Mouse (Mus musculus) B cell, adult 2 months (primary cell): ENCODE data around the gene Oosp2.
A peak's percentile ranks its signal among the peaks of the same experiment; 100 is the strongest.

Experiments
- DNase-seq, 2 experiments: peaks; one replicate each; pipeline ENCODE4 v3.0.0; 2022

Gene Oosp2

GRCm38 (mm10) chr19:11660459-11660858, at the start of gene Oosp2:
TSS of gene Oosp2 (minus strand) at chr19:11660559.
- no peak for DNase-seq

GRCm38 (mm10) chr19:11698342-11698741, 38.0 kb upstream of the Oosp2 start:
- DNase-seq, result no peak

- DNase-seq, result no peak
These were observed 36.4 kb upstream of the Oosp2 start, which contains the start of gene Oosp3 for GRCm38 (mm10) chr19:11696755-11697154. TSS of gene Oosp3 (plus strand) at chr19:11697055.

DNA sequence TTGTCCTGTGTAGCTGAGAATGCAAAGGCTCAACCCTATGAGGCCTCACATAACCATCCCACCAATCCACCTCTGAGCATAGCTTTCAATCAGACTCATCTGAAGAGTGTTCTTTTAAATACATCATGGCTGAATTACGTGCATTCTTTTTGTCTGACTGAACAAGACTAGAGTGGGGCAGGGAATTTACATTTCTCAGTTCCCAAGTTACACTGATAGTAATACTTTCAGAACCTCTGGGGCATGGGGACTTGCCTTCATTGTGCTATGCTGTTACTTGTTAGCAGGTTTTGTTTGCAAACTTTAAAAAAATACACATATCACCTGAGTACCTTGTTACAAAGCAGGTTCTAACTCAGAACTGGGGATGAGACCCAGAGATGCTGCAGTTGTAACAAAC, 31.1 kb upstream of the Oosp2 start:
- peak; percentile 4 to 8 for DNase-seq

- DNase-seq, result peak; percentile 16 to 29
These were observed 30.5 kb upstream of the Oosp2 start, which contains the start of gene Oosp1 for GRCm38 (mm10) chr19:11690839-11691238. TSS of gene Oosp1 (minus strand) at chr19:11691150.

GRCm38 (mm10) chr19:11661562-11661961, 1.2 kb upstream of the Oosp2 start:
- no peak for DNase-seq

DNA sequence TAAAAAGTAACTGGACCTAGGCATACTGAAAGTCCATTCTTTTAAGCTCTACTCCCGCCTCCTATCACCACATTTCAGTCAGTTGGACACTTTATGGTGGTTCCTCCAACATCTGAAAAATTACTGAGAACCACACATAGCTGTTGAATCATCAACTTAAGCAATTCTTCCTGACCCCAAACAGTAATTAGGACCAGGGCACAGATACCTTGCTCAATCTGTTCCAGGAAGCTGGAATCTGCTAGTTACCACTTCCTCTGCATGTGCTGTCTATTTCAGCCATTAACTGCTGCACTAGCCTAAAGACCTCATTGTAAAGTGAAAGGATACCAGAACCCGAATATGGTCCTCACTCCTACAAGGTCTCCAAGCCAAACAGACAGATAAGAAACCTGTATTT, 1.2 kb downstream of the Oosp2 start:
- DNase-seq, result no peak

GRCm38 (mm10) chr19:11649564-11649963, 10.8 kb downstream of the Oosp2 start:
- DNase-seq, result no peak

- DNase-seq, result no peak
These were observed 14.2 kb downstream of the Oosp2 start for GRCm38 (mm10) chr19:11646166-11646565.

DNA sequence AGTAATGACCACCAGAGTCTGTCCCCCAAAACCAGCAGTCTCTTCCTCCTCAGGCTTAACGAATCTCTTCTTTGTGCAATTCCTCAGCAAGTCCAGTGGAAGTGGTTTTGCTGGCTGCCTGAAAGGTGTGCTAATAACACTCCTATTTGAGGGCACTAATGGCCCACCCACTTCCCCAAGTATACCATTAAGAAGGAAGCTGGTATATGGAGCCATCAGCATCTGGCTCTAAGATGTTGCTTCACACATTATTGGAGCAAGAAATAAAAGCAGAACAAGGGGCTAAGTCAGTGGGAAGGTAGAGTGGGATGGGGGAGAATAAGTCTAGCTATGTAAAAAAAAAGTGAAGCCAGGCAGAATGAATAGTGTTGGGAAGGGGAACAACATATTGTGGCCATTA, 19.6 kb downstream of the Oosp2 start, which contains the start of gene Ms4a3:
TSS of gene Ms4a3 (minus strand) at position 120 of the 400 bp plus-strand sequence.
- DNase-seq, result no peak

- DNase-seq, result no peak
These were observed 21.3 kb downstream of the Oosp2 start for GRCm38 (mm10) chr19:11639038-11639437.

DNA sequence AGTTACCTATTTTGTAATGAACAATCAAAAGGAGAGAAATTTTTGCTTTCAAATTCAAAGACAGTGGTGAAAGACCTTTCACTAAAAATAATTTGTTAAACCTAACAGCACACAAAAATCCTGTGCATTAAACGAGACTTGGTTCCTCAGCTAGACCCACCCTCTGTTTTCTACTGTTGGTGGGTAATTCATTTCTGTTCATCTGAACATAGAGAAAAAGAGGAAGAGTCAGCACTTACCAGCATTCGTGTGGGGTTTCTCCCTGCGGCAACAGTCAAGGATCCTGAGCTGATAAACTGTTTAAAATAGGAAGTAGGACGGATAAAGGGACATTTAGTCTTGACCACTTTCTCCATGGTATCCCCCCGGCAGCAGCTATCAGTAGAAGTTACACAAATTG, 24.8 kb downstream of the Oosp2 start:
- DNase-seq, result no peak

- DNase-seq, result no peak
These were observed 26.0 kb downstream of the Oosp2 start for GRCm38 (mm10) chr19:11634330-11634729.

DNA sequence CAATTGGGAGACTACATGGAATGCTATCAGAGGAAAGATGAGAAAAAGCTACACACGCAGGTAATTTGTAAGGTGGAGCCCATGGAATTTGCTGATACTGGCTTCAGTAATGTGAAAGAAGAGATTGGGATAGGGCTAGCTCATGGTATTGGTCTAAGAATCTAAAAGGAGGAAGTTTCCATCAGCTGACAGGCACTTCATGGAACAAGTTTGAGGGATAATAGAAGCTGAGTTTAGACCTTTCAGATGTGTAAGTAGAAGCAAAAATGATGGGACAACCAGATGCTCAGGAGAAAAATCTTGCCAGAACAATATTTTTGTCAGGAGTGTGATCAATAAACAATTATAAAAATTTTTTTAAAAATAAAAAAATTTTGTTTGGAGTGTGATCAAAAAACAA, 26.6 kb downstream of the Oosp2 start:
- DNase-seq, result no peak

- DNase-seq, result no peak
These were observed 35.1 kb downstream of the Oosp2 start for GRCm38 (mm10) chr19:11625231-11625630.

DNA sequence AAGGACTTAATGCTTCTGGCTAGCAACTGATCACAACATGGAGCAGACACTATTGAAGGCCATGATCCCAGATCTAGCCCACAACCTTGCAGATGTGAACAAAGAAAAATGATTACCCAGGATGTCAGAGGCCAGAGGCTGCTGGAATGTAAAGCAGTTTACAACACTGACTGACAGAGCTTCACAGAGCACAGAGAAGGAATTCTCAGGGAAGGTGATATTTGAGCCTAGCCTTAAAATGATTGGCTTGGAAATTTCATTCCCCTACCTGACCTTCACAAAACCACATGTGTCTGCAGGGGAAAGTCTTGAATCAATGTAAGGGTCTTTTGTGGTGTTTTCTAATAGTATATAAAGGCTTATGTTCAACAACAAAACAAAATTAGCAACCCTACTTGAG, 35.6 kb downstream of the Oosp2 start:
- no peak for DNase-seq

DNA sequence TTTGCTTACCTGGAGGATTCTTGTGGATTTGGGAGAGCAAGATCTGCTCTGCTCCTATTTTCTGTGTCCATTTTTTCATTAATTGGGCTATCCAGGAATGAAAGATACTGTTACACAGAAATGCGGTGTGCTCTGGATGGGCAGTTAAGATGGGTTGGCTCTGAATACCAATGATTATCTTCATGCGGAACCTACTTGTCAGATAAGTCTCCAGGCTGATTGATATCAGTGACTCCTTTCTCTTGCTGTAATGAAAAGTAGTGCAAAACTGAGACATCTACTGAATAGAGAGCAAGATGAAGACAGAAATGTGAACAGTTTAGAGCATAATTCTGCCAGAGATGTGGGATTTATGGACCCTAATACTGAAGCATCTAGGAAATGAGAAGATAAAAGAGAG, 36.8 kb downstream of the Oosp2 start, which contains the start of gene Ms4a2:
TSS of gene Ms4a2 (minus strand) at position 169 of the 400 bp plus-strand sequence.
- DNase-seq, result no peak

GRCm38 (mm10) chr19:11617983-11618382, 42.4 kb downstream of the Oosp2 start:
- no peak for DNase-seq

DNA sequence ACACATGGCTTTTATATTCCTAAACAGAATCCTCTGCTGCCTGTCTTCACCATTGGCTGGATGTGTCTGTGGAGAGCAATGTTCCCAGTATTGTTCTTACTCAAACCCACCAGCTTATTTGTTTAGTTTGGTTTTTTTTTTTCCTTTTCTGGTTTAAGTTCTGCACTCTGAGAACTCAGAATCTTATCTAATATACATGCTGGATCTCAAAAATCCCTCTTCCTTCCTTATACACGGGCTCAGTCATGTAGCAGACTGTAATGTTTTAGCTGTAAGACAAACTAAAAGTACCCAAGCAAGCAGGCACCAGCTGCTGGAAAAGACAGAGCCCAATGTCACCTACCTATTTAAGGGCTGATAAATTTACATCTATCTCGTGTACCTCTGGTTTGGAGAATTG, 45.6 kb downstream of the Oosp2 start:
- DNase-seq, result no peak

GRCm38 (mm10) chr19:11613776-11614443, 46.4 kb downstream of the Oosp2 start:
- DNase-seq, result no peak

DNA sequence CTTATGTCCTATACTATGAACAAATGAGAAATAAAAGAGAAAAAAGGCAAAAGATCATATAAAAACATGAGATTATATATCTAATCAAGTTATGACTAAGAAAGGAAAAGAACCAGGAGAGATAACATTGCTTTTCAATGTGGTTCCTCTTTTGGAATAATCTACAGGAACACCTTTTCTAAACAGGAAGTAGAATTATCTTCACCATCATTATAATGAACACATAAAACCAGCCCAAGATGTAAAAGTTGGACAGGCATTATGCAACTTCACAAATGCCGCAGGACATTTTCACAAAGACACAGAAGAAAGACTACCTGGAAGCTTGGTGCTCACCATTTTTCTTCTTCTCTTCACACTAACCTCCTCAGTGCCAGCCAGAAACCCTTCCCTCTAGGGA, 47.3 kb downstream of the Oosp2 start:
- DNase-seq, result no peak

GRCm38 (mm10) chr19:11612293-11612692, 48.1 kb downstream of the Oosp2 start:
- DNase-seq, result no peak

GRCm38 (mm10) chr19:11611541-11611945, 48.8 kb downstream of the Oosp2 start:
- DNase-seq, result peak; percentile 37 to 44

GRCm38 (mm10) chr19:11608172-11608571, 52.2 kb downstream of the Oosp2 start:
- DNase-seq, result peak; percentile 73

DNA sequence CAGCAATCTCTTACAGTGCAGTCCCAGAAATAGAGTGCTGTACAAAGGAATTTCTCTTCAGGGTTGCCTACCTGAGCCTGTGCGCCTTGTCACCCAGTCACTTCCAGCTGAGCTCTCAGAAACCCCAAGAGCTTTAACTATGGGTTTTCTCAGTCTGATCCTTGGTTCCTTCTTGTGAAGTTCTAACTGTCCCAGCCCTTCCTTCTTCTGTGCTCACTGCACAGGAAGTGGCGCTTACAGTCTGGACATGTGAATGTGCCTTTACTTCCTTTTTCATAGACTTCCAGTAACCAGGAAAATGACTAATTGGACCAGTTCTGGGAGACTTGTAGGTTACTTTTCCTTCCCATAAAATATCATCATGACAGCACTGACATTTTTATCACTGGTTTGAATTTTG, 55.8 kb downstream of the Oosp2 start, which contains the start of gene Ms4a6d:
TSS of gene Ms4a6d (minus strand) at position 247 of the 400 bp plus-strand sequence.
- no peak for DNase-seq
